In genomic region chr11:20460501-20460921, GRCm38 (mm10) we compare ENCODE assay signal across 11 mouse cellular contexts.
DNase-seq lines count a peak whose midpoint lies in the region; ATAC-seq and TF ChIP-seq lines count a peak whose summit lies in the region.
"Had no signal": no experiment of that assay in that cellular context is flagged by ENCODE, and none has a peak within 500 bp of the region (broad histone marks: within the 10 kb centered on the region; RNA-seq: fewer than 3 reads in every experiment).

No protein-coding gene starts in this region.

- ATAC-seq in kidney, postnatal 0 days (replicated peaks; ENCODE audit: low FRiP score, low read depth) = no peak

- intact Hi-C loops in left cerebral cortex, postnatal 14 days (cut with DNase I) = no loop called here

- 41% methylated on average over 7 of the region's 7 CpGs for WGBS in kidney, postnatal 0 days
- 36% methylated on average over 7 of the region's 7 CpGs for WGBS in kidney, adult 2 months

- no peak overlapping the region for H3K4me3 ChIP-seq in kidney, postnatal 0 days (replicated peaks; ENCODE audit: low read depth, low read length)
- no peak overlapping the region for H3K4me3 ChIP-seq in kidney, adult 2 months (ENCODE audit: insufficient read depth, low read depth, low read length)
- H3K4me3 ChIP-seq: embryonic facial prominence, embryonic 12.5 days had no signal

- peaks cover 16% of the 10 kb centered on the region; the same call in 1 of the 2 replicates for H3K4me1 ChIP-seq in kidney, postnatal 0 days (replicated peaks; ENCODE audit: insufficient read depth, low read length)
- H3K4me1 ChIP-seq in kidney, adult 2 months (ENCODE audit: control insufficient read depth, insufficient read depth, low read length) = peaks cover 28% of the 10 kb centered on the region

- no peak for TF ChIP-seq CTCF in kidney, postnatal 0 days (IDR thresholded peaks at IDR 0.05; ENCODE audit: low read depth)
- TF ChIP-seq CTCF in kidney, adult 2 months (conservative IDR thresholded peaks at IDR 0.05; ENCODE audit: insufficient read depth, insufficient read length, low read depth, low read length) = no peak

- no peaks in the 10 kb centered on the region for H3K9me3 ChIP-seq in kidney, postnatal 0 days (replicated peaks; ENCODE audit: low read length)
- H3K9me3 ChIP-seq: embryonic facial prominence, embryonic 12.5 days had no signal

- peak; percentile 42 to 62 for DNase-seq in cerebellum, postnatal 14 days
- DNase-seq in cerebellum, postnatal 36 days = no peak
- DNase-seq in kidney, postnatal 0 days (ENCODE audit: low spot score) = no peak
- DNase-seq in kidney, adult 2 months = no peak
- peak; percentile 50 for DNase-seq in brain, embryonic 18.5 days (ENCODE audit: low read depth, low spot score)
- DNase-seq in left cerebral cortex, postnatal 14 days (ENCODE audit: low spot score in 2 of 2) = peak; percentile 30 to 38
- DNase-seq in testis, postnatal 10 days (ENCODE audit: low spot score) = no peak
- DNase-seq in urinary bladder, postnatal 36 days (ENCODE audit: low spot score in 2 of 2) = no peak
- DNase-seq: thymus, postnatal 25 days had no signal

- H3K27me3 ChIP-seq in kidney, postnatal 0 days (ENCODE audit: insufficient read depth, low read length) = no peaks in the 10 kb centered on the region
- H3K27me3 ChIP-seq in kidney, adult 2 months (replicated peaks; ENCODE audit: control insufficient read depth, insufficient read depth, low read length) = no peaks in the 10 kb centered on the region
- H3K27me3 ChIP-seq: embryonic facial prominence, embryonic 12.5 days had no signal

- H3K27ac ChIP-seq in kidney, postnatal 0 days = peak overlapping the region; percentile 31; the same call in 1 of the 2 replicates
- H3K27ac ChIP-seq in kidney, adult 2 months (ENCODE audit: insufficient read depth, low read depth, low read length) = no peak overlapping the region
- H3K27ac ChIP-seq: embryonic facial prominence, embryonic 12.5 days had no signal

- H3K36me3 ChIP-seq in kidney, postnatal 0 days (ENCODE audit: insufficient read depth, low read length) = no peaks in the 10 kb centered on the region
- no peaks in the 10 kb centered on the region for H3K36me3 ChIP-seq in kidney, adult 2 months (ENCODE audit: control insufficient read depth, insufficient read depth, low read length)
- H3K36me3 ChIP-seq: embryonic facial prominence, embryonic 12.5 days had no signal

- no peak overlapping the region for H3K4me2 ChIP-seq in kidney, postnatal 0 days (ENCODE audit: low read length)
- H3K4me2 ChIP-seq: embryonic facial prominence, embryonic 12.5 days; liver, embryonic 11.5 days had no signal

- no peak overlapping the region for H3K9ac ChIP-seq in kidney, postnatal 0 days (ENCODE audit: low read depth, low read length)
- H3K9ac ChIP-seq: embryonic facial prominence, embryonic 12.5 days had no signal

- TF ChIP-seq POLR2A in kidney, adult 2 months (IDR thresholded peaks at IDR 0.05; ENCODE audit: low read depth, low read length) = no peak

Comparison
In these comparisons a context has a peak if more than half of its experiments do, and no peak if none do; other contexts are left out.
1. DNase-seq: peak in cerebellum, postnatal 14 days (2 of 2), brain, embryonic 18.5 days (single experiment) and left cerebral cortex, postnatal 14 days (2 of 2); none in cerebellum, postnatal 36 days (0 of 2), kidney, postnatal 0 days (single experiment), kidney, adult 2 months (single experiment), testis, postnatal 10 days (single experiment) and urinary bladder, postnatal 36 days (0 of 2).